Mouse (Mus musculus) lung, postnatal 0 days (tissue): ENCODE results near the gene Ikzf1.

ENCODE experiments used
- CTCF ChIP-seq: IDR thresholded peaks from 2 replicates; pipeline ENCODE4 v1.5.1; 2016; ENCODE audit warnings: antibody characterized with exemption, mild to moderate bottlenecking
- EP300 ChIP-seq: IDR thresholded peaks from 2 replicates; pipeline ENCODE4 v1.6.1; 2016; ENCODE audit warnings: antibody characterized with exemption, mild to moderate bottlenecking, control low read depth

GRCm38 (mm10) chr11:11689701-11690058, 4.9 kb downstream of the Ikzf1 start:
- TF ChIP-seq CTCF, result no peak
- no peak for TF ChIP-seq EP300
